Mouse (Mus musculus): ENCODE measurements around the gene Mad1l1.

DNA sequence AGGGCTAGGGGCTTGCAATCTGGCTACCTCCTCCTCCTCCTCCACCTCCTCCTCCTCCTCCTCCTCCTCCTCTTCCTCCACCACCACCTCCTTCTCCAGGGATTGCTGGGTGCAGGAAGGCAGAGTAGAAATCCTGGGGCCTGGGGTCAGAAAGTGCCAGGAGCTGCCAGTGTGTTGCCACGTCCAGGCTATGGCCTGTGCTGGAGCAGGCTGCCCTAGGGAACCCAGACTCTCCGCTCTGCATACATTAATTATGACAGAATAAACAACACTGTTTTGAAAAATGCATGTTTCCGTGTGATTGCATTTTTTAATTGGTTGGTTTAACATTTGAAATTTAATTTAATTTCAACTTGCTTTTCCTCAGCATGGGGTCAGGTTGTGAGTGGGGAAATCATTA lies 285.7 kb downstream of the Mad1l1 start:
- TF ChIP-seq CTCF (IDR thresholded peaks at IDR 0.05; ENCODE audit: control insufficient read depth, insufficient read depth, insufficient read length) (no peak), CEBPB (IDR thresholded peaks at IDR 0.05; ENCODE audit: low read depth) (no peak), USF1 (IDR thresholded peaks at IDR 0.05; ENCODE audit: low read depth) (no peak), FOSL1 (IDR thresholded peaks at IDR 0.05; ENCODE audit: insufficient read depth, low read length, poor library complexity, severe bottlenecking) (no peak), MAX (IDR thresholded peaks at IDR 0.05) (no peak), MYOD1 (IDR thresholded peaks at IDR 0.05; ENCODE audit: control insufficient read depth, insufficient read length, low read depth) (no peak)

All from C2C12 (cell line).